Mouse (Mus musculus) embryonic facial prominence, embryonic 12.5 days (tissue): Measurements from ENCODE around the gene Kdm5a. TPM values are rescaled to one million over a fixed set of nuclear protein-coding genes. Genes with fewer than 3 reads are reported as not detected.

Experiments
- ATAC-seq: fragments of 200-750 bp; cut with Nextera tagmentation; 2 replicates; pipeline ENCODE4 v1.8.0; 2017; ENCODE audit not compliant: insufficient number of reproducible peaks, insufficient read depth, low FRiP score, low TSS enrichment
- H3K27ac ChIP-seq: fragments of 300-500 bp; sonication (generic); 2 replicates; pipeline ENCODE4 v1.5.1; 2016; ENCODE audit warnings: mild to moderate bottlenecking
- H3K27me3 ChIP-seq: fragments of 300-500 bp; sonication (generic); 2 replicates; pipeline ENCODE4 v1.6.1; 2016; ENCODE audit warnings: mild to moderate bottlenecking, moderate library complexity
- H3K36me3 ChIP-seq: fragments of 300-500 bp; sonication (generic); 2 replicates; pipeline ENCODE4 v1.6.1; 2016; ENCODE audit warnings: mild to moderate bottlenecking
- H3K4me1 ChIP-seq: fragments of 300-500 bp; sonication (generic); 2 replicates; pipeline ENCODE4 v1.6.1; 2016
- H3K4me2 ChIP-seq: fragments of 300-500 bp; sonication (generic); replicated peaks from 2 replicates; pipeline ENCODE4 v1.6.1; 2016; ENCODE audit warnings: mild to moderate bottlenecking, moderate library complexity
- H3K4me3 ChIP-seq: fragments of 300-500 bp; sonication (generic); 2 replicates; pipeline ENCODE4 v1.5.1; 2016; ENCODE audit warnings: mild to moderate bottlenecking
- H3K9ac ChIP-seq: fragments of 300-500 bp; sonication (generic); 2 replicates; pipeline ENCODE4 v1.6.1; 2016; ENCODE audit warnings: mild to moderate bottlenecking, moderate library complexity
- H3K9me3 ChIP-seq: fragments of 300-500 bp; sonication (generic); 2 replicates; pipeline ENCODE4 v1.6.1; 2016; ENCODE audit warnings: mild to moderate bottlenecking, moderate library complexity
- WGBS: fragments of 180-500 bp; shearing (Covaris S2); methylation state at CpG from one replicate; pipeline ENCODE4 v1.1.7; 2016; 5-methylcytosine and 5-hydroxymethylcytosine counted together
- polyA plus RNA-seq: library from polyadenylated mRNA; unstranded; fragments of >200 nt; fragmentation: Nextera tagmentation; extraction: Ambion mirVana; gene quantifications from 2 replicates; pipeline ENCODE4 v1.2.1, GENCODE M21; 2016

Kdm5a gene
- polyA plus RNA-seq, 1 experiment from 2014 or later = 58.3 TPM

DNA sequence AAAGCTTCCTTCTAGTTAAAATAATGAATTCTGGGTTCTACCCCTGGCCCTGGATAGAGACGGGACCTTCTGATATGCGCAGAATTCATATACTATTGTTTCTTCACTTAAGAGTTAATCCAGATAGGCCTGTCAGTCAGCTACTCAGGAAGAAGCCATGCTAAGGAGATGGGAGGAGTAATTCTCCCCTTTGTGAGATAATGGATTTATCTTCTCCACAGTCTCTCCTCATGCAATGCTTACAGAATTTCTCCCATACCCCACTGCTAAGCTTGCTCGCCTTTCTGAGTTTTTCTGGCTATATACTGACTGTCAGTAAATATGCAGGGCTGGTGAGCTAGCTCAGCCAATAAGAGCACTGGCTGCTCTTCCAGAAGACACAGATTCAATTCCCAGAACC is 86.3 kb downstream of the Kdm5a start:
- no peak overlapping the region for H3K4me3 ChIP-seq
- no peaks in the 10 kb centered on the region for H3K27me3 ChIP-seq
- no peaks in the 10 kb centered on the region for H3K36me3 ChIP-seq
- WGBS = 90% methylated on average over 3 of the region's 3 CpGs
- no peak overlapping the region for H3K9ac ChIP-seq
- no peaks in the 10 kb centered on the region for H3K4me1 ChIP-seq
- H3K9me3 ChIP-seq = no peaks in the 10 kb centered on the region
- no peak overlapping the region for H3K4me2 ChIP-seq
- ATAC-seq = no peak
- no peak overlapping the region for H3K27ac ChIP-seq

DNA sequence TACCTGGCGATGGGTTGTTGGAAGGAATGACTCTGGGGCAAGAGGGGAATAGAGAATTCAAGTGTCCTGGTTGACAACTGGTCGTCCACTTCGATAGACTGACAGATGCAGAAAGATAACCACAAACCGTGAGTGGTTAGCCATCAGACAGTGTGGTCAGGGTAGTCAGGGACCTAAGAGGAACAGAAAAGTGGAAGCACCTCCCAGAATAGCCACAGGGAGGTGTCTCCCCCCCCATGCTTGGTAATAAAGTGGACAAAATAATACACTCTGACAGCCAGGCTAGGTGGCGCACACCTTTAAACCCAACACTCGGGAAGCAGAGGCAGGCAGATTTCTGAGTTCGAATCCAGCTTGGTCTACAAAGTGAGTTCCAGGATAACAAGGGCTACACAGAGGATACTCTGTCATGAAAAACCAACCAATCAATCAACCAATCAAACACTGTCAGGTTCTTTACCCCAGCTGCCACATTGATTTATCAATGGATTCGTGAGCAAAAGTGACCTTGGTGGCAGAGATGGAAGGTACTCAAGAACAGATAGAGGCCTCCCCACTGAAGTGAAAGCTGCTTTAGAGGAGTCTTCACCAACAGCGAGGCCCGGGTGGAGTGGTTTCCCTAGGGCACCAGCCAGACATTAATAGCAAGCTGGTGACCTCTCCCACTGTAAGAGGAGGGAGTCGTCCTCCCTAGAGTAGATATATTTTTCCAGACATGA is 88.6 kb downstream of the Kdm5a start:
- 83% methylated on average over 11 of the region's 11 CpGs for WGBS
- H3K4me2 ChIP-seq = no peak overlapping the region
- no peaks in the 10 kb centered on the region for H3K9me3 ChIP-seq
- H3K4me1 ChIP-seq = no peaks in the 10 kb centered on the region
- no peaks in the 10 kb centered on the region for H3K36me3 ChIP-seq
- H3K9ac ChIP-seq = no peak overlapping the region
- no peak overlapping the region for H3K4me3 ChIP-seq
- H3K27ac ChIP-seq = no peak overlapping the region
- H3K27me3 ChIP-seq = no peaks in the 10 kb centered on the region
- no peak for ATAC-seq

DNA sequence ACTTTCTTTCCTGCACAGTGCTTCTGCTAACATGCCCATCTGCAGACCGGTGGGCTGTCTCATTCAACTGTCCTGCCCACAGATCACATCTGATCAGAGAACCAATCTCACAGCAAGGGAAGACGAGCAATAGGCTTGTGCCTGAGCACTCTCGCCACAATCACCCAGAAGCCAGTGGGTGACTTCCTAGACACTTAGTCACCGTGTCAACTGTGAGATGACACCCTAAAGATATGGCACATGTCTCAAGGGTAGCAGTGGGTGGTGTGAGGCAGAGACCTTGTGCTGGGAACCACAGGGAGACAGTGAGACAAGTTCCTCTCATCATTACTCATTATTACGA is 89.2 kb downstream of the Kdm5a start:
- no peaks in the 10 kb centered on the region for H3K9me3 ChIP-seq
- ATAC-seq = no peak
- no peaks in the 10 kb centered on the region for H3K27me3 ChIP-seq
- H3K4me1 ChIP-seq = no peaks in the 10 kb centered on the region
- H3K4me2 ChIP-seq = no peak overlapping the region
- 82% methylated on average over 5 of the region's 5 CpGs for WGBS
- no peak overlapping the region for H3K9ac ChIP-seq
- H3K36me3 ChIP-seq = no peaks in the 10 kb centered on the region
- no peak overlapping the region for H3K4me3 ChIP-seq
- no peak overlapping the region for H3K27ac ChIP-seq

GRCm38 (mm10) chr6:120453556-120453955 is 89.6 kb downstream of the Kdm5a start:
- Histone ChIP-seq H3K4me2 (no peak overlapping the region), H3K27me3 (no peaks in the 10 kb centered on the region), H3K27ac (no peak overlapping the region), H3K9ac (no peak overlapping the region), H3K9me3 (no peaks in the 10 kb centered on the region), H3K36me3 (no peaks in the 10 kb centered on the region), H3K4me1 (no peaks in the 10 kb centered on the region), H3K4me3 (no peak overlapping the region)
- ATAC-seq = no peak
- WGBS = 86% methylated on average over 3 of the region's 3 CpGs

- H3K4me2 ChIP-seq = no peak overlapping the region
- WGBS = 30% methylated on average over 11 of the region's 11 CpGs
These were observed 90.7 kb downstream of the Kdm5a start for GRCm38 (mm10) chr6:120454627-120455077.

GRCm38 (mm10) chr6:120457074-120457473 is 93.2 kb downstream of the Kdm5a start:
- H3K4me3 ChIP-seq = no peak overlapping the region
- no peaks in the 10 kb centered on the region for H3K36me3 ChIP-seq
- H3K27me3 ChIP-seq = peaks cover 11% of the 10 kb centered on the region
- 68% methylated on average over 7 of the region's 7 CpGs for WGBS
- no peaks in the 10 kb centered on the region for H3K4me1 ChIP-seq
- no peak overlapping the region for H3K9ac ChIP-seq
- H3K9me3 ChIP-seq = no peaks in the 10 kb centered on the region
- H3K4me2 ChIP-seq = no peak overlapping the region
- ATAC-seq = no peak
- no peak overlapping the region for H3K27ac ChIP-seq

More at GRCm38 (mm10) chr6:120454627-120455077, 90.7 kb downstream of the Kdm5a start:
- no peaks in the 10 kb centered on the region for H3K4me1 ChIP-seq
- H3K9me3 ChIP-seq = no peaks in the 10 kb centered on the region
- no peak for ATAC-seq
- H3K36me3 ChIP-seq = no peaks in the 10 kb centered on the region
- H3K9ac ChIP-seq = no peak overlapping the region
- H3K27me3 ChIP-seq = no peaks in the 10 kb centered on the region
- H3K4me3 ChIP-seq = no peak overlapping the region
- H3K27ac ChIP-seq = no peak overlapping the region

DNA sequence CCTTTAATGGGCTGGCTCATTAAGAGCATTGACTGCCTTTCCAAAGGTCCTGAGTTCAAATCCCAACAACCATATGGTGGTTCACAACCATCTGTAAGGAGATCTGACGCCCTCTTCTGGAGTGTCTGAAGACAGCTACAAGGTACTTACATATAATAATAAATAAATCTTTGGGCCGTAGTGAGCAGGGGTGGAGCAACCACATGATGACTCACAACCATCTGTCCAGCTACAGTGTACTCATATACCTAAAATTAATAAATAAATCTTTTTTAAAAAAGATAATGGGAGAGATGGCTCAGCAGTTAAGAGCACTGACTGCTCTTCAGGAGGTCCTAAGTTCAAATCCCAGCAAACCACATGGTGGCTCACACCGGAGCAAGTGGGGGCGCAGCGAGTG is 93.8 kb downstream of the Kdm5a start:
- H3K4me2 ChIP-seq = no peak overlapping the region
- no peaks in the 10 kb centered on the region for H3K4me1 ChIP-seq
- peaks cover 16% of the 10 kb centered on the region for H3K27me3 ChIP-seq
- H3K9me3 ChIP-seq = no peaks in the 10 kb centered on the region
- 87% methylated on average over 5 of the region's 5 CpGs for WGBS
- no peak for ATAC-seq
- no peak overlapping the region for H3K4me3 ChIP-seq
- H3K36me3 ChIP-seq = no peaks in the 10 kb centered on the region
- H3K9ac ChIP-seq = no peak overlapping the region
- no peak overlapping the region for H3K27ac ChIP-seq

DNA sequence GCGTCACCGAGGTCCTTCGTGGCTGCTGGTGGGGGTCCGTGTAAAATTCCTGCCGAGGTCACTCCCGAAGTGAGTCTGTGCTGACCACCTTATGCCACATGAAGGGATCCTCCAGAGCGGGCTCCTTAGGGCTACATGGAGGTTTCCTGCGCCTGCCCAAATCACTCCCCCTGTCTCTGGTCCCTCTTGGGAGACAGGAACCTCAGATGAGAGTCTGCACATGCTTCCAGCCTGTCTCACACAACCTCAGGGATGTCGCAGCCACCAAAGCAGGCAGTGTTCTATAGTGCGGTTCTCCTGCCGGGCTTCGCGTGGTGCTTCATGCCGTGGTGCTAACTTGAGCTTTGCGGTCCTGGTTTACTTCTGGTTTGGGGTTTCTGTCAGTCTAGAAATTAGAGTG is 97.3 kb downstream of the Kdm5a start:
- H3K27ac ChIP-seq = no peak overlapping the region
- WGBS = 68% methylated on average over 15 of the region's 15 CpGs

DNA sequence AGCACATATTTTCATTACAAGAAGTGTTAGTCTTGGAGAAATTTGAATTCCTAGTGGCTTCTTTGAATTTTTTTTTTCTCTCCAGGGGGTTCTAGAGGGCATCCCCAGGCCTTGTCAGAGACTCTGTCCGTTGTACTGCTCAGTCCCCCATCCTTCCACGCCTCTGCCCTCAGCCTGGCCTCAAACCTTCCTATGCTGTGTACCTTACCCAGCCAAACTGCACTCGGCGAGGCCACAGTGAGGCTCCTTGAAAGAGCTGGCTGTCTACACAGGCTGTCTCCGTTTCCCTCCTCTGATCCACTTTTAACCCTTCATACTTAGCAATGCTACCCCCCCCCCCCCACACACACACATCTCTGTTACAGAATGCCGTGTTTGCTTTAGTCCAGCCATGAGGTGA is 98.3 kb downstream of the Kdm5a start:
- ATAC-seq = no peak
- Histone ChIP-seq H3K9me3 (no peaks in the 10 kb centered on the region), H3K36me3 (no peaks in the 10 kb centered on the region), H3K9ac (no peak overlapping the region), H3K4me3 (no peak overlapping the region), H3K27me3 (peaks cover 45% of the 10 kb centered on the region), H3K4me1 (peaks cover 6% of the 10 kb centered on the region), H3K27ac (no peak overlapping the region), H3K4me2 (no peak overlapping the region)
- 51% methylated on average over 6 of the region's 6 CpGs for WGBS

More for the DNA sequence above, 97.3 kb downstream of the Kdm5a start:
- no peak overlapping the region for H3K9ac ChIP-seq
- no peak overlapping the region for H3K4me3 ChIP-seq
- H3K9me3 ChIP-seq = no peaks in the 10 kb centered on the region
- peaks cover 45% of the 10 kb centered on the region for H3K27me3 ChIP-seq
- no peak for ATAC-seq
- H3K36me3 ChIP-seq = no peaks in the 10 kb centered on the region
- H3K4me2 ChIP-seq = no peak overlapping the region
- peaks cover 6% of the 10 kb centered on the region for H3K4me1 ChIP-seq

- peak; percentile 83 for ATAC-seq
- H3K36me3 ChIP-seq = no peaks in the 10 kb centered on the region
- peak within 1 kb of the TSS; percentile 41 for H3K9ac ChIP-seq
- H3K4me3 ChIP-seq = peak within 1 kb of the TSS; percentile 45
- 1% methylated on average over 90 of the region's 90 CpGs for WGBS
- peak within 1 kb of the TSS; percentile 25; the same call in 1 of the 2 replicates for H3K27ac ChIP-seq
- H3K4me1 ChIP-seq = peaks cover 6% of the 10 kb centered on the region
- peaks cover 45% of the 10 kb centered on the region for H3K27me3 ChIP-seq
- peak within 1 kb of the TSS; percentile 55 for H3K4me2 ChIP-seq
- H3K9me3 ChIP-seq = no peaks in the 10 kb centered on the region
These were observed 99.4 kb downstream of the Kdm5a start, which contains the start of gene Il17ra for GRCm38 (mm10) chr6:120463086-120463871. Gene Il17ra, plus strand, starts transcription at chr6:120463247.

DNA sequence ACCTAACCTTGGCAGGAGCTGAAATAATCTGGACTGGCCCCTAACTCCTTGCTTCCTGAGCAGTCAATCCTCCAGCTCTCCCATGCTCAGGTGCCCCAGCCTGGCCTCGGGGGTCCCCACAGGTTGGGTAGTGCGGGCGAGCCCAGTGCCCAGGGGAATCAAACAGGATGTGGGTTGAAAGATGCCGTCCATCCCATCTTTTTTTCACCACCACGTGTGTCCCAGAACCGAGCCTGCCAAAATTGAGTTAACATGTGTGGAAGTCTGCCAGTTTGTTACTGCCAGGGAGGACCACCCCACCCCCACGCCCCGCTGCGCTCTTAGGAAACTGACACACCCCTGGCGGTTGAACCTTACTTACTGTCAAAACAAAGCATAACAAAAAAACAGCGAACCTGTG is 100.0 kb downstream of the Kdm5a start:
- H3K36me3 ChIP-seq = no peaks in the 10 kb centered on the region
- 3% methylated on average over 11 of the region's 11 CpGs for WGBS
- peak overlapping the region; percentile 55 for H3K4me2 ChIP-seq
- peak overlapping the region; percentile 45 for H3K4me3 ChIP-seq
- no peak overlapping the region for H3K27ac ChIP-seq
- H3K9me3 ChIP-seq = no peaks in the 10 kb centered on the region
- H3K27me3 ChIP-seq = peaks cover 45% of the 10 kb centered on the region
- H3K9ac ChIP-seq = no peak overlapping the region
- no peak for ATAC-seq
- peaks cover 6% of the 10 kb centered on the region for H3K4me1 ChIP-seq

GRCm38 (mm10) chr6:120464406-120464939 is 100.5 kb downstream of the Kdm5a start:
- H3K36me3 ChIP-seq = no peaks in the 10 kb centered on the region
- ATAC-seq = no peak
- H3K27me3 ChIP-seq = peaks cover 45% of the 10 kb centered on the region
- H3K4me3 ChIP-seq = peak overlapping the region; percentile 45
- peak overlapping the region; percentile 55 for H3K4me2 ChIP-seq
- 50% methylated on average over 9 of the region's 9 CpGs for WGBS
- no peak overlapping the region for H3K27ac ChIP-seq
- no peak overlapping the region for H3K9ac ChIP-seq
- H3K9me3 ChIP-seq = no peaks in the 10 kb centered on the region
- peaks cover 6% of the 10 kb centered on the region for H3K4me1 ChIP-seq
